Mouse (Mus musculus) ES-Bruce4 (cell line): ENCODE data around the gene Immp2l.

ENCODE experiments used
- CTCF ChIP-seq: IDR thresholded peaks from one replicate; pipeline ENCODE4 v1.8.1; 2011; ENCODE audit warnings: low read depth, low read length
- EP300 ChIP-seq: IDR thresholded peaks from 2 replicates; pipeline ENCODE4 v1.6.1; 2011; ENCODE audit warnings: low read depth, low read length; ENCODE audit not compliant: insufficient read depth
- POLR2A ChIP-seq: IDR thresholded peaks from one replicate; pipeline ENCODE4 v1.8.1; 2011; ENCODE audit warnings: low read length; ENCODE audit not compliant: insufficient read depth

- no peak for TF ChIP-seq CTCF
- TF ChIP-seq POLR2A: no peak
- no peak for TF ChIP-seq EP300
These were observed 393.2 kb downstream of the Immp2l start for GRCm38 (mm10) chr12:41417099-41417498.
